Mouse (Mus musculus) midbrain, embryonic 10.5 days (tissue): ENCODE results near the gene Tnrc18. TPM values are rescaled to one million over a fixed set of nuclear protein-coding genes. Genes with fewer than 3 reads are reported as not detected.

ENCODE experiments used
- DNase-seq: peaks from one replicate; pipeline ENCODE4 v3.0.0-alpha.2; 2017; ENCODE audit warnings: low spot score
- H3K27ac ChIP-seq: fragments of 300-500 bp; sonication (generic); replicated peaks from 2 replicates; pipeline ENCODE4 v1.5.1; 2016; ENCODE audit warnings: mild to moderate bottlenecking
- H3K27me3 ChIP-seq: fragments of 300-500 bp; sonication (generic); 2 replicates; pipeline ENCODE4 v1.6.1; 2016; ENCODE audit warnings: low read depth, mild to moderate bottlenecking; ENCODE audit not compliant: poor library complexity, severe bottlenecking
- H3K36me3 ChIP-seq: fragments of 300-500 bp; sonication (generic); 2 replicates; pipeline ENCODE4 v1.6.1; 2016; ENCODE audit warnings: mild to moderate bottlenecking, moderate library complexity
- H3K4me1 ChIP-seq: fragments of 300-500 bp; sonication (generic); 2 replicates; pipeline ENCODE4 v1.6.1; 2016
- H3K4me3 ChIP-seq: fragments of 300-500 bp; sonication (generic); 2 replicates; pipeline ENCODE4 v1.5.1; 2016; ENCODE audit warnings: mild to moderate bottlenecking, moderate library complexity
- H3K9me3 ChIP-seq: fragments of 300-500 bp; sonication (generic); replicated peaks from 2 replicates; pipeline ENCODE4 v1.6.1; 2016; ENCODE audit warnings: mild to moderate bottlenecking
- WGBS: fragments of 180-500 bp; shearing (Covaris S2); methylation state at CpG from one replicate; pipeline ENCODE4 v1.1.7; 2016; 5-methylcytosine and 5-hydroxymethylcytosine counted together
- polyA plus RNA-seq: library from polyadenylated mRNA; unstranded; fragments of >200 nt; fragmentation: Nextera tagmentation; extraction: Ambion mirVana; gene quantifications from 2 replicates; pipeline ENCODE4 v1.2.1, GENCODE M21; 2016

Tnrc18 gene
- polyA plus RNA-seq, 1 experiment from 2014 or later: 18.7 TPM

- Histone ChIP-seq H3K27me3 (no peaks in the 10 kb centered on the region), H3K4me1 (peaks cover 16% of the 10 kb centered on the region), H3K9me3 (no peaks in the 10 kb centered on the region), H3K36me3 (peaks cover 49% of the 10 kb centered on the region), H3K4me3 (no peak overlapping the region), H3K27ac (no peak overlapping the region)
- no peak for DNase-seq
- 72% methylated on average over 25 of the region's 25 CpGs for WGBS
Measured at GRCm38 (mm10) chr5:142718486-142718885, 99.0 kb downstream of the Tnrc18 start.

GRCm38 (mm10) chr5:142718037-142718436 lies 99.4 kb downstream of the Tnrc18 start:
- Histone ChIP-seq H3K4me3 (no peak overlapping the region), H3K27ac (no peak overlapping the region), H3K36me3 (peaks cover 50% of the 10 kb centered on the region), H3K27me3 (no peaks in the 10 kb centered on the region), H3K9me3 (no peaks in the 10 kb centered on the region), H3K4me1 (peaks cover 11% of the 10 kb centered on the region)
- peak; percentile 80 for DNase-seq
- 26% methylated on average over 4 of the region's 4 CpGs for WGBS

GRCm38 (mm10) chr5:142716056-142716455 lies 101.4 kb downstream of the Tnrc18 start:
- Histone ChIP-seq H3K27ac (no peak overlapping the region), H3K27me3 (no peaks in the 10 kb centered on the region), H3K4me3 (no peak overlapping the region), H3K36me3 (peaks cover 51% of the 10 kb centered on the region), H3K9me3 (peaks cover 10% of the 10 kb centered on the region), H3K4me1 (peaks cover 5% of the 10 kb centered on the region)
- WGBS: 88% methylated on average over 6 of the region's 6 CpGs
- DNase-seq: no peak

- Histone ChIP-seq H3K36me3 (peaks cover 53% of the 10 kb centered on the region), H3K27ac (no peak overlapping the region), H3K9me3 (peaks cover 10% of the 10 kb centered on the region), H3K27me3 (no peaks in the 10 kb centered on the region), H3K4me3 (no peak overlapping the region), H3K4me1 (peaks cover 5% of the 10 kb centered on the region)
- WGBS: 89% methylated on average over 9 of the region's 9 CpGs
- no peak for DNase-seq
Measured at GRCm38 (mm10) chr5:142715059-142715458, 102.4 kb downstream of the Tnrc18 start.

GRCm38 (mm10) chr5:142713966-142714365 lies 103.5 kb downstream of the Tnrc18 start:
- H3K4me3 ChIP-seq: no peak overlapping the region
- WGBS: 92% methylated on average over 10 of the region's 10 CpGs
- peaks cover 10% of the 10 kb centered on the region for H3K9me3 ChIP-seq
- no peaks in the 10 kb centered on the region for H3K27me3 ChIP-seq
- H3K4me1 ChIP-seq: peaks cover 5% of the 10 kb centered on the region
- H3K27ac ChIP-seq: no peak overlapping the region
- DNase-seq: no peak
- H3K36me3 ChIP-seq: peaks cover 55% of the 10 kb centered on the region

GRCm38 (mm10) chr5:142712373-142712772 lies 105.1 kb downstream of the Tnrc18 start:
- no peak for DNase-seq
- no peak overlapping the region for H3K27ac ChIP-seq
- 86% methylated on average over 5 of the region's 5 CpGs for WGBS

GRCm38 (mm10) chr5:142709436-142709835 lies 108.0 kb downstream of the Tnrc18 start:
- Histone ChIP-seq H3K4me3 (no peak overlapping the region), H3K27me3 (no peaks in the 10 kb centered on the region), H3K27ac (no peak overlapping the region), H3K4me1 (no peaks in the 10 kb centered on the region), H3K9me3 (peaks cover 10% of the 10 kb centered on the region), H3K36me3 (peaks cover 76% of the 10 kb centered on the region)
- WGBS: 87% methylated on average over 7 of the region's 7 CpGs
- no peak for DNase-seq

More at GRCm38 (mm10) chr5:142712373-142712772, 105.1 kb downstream of the Tnrc18 start:
- no peaks in the 10 kb centered on the region for H3K4me1 ChIP-seq
- H3K36me3 ChIP-seq: peaks cover 62% of the 10 kb centered on the region
- H3K9me3 ChIP-seq: peaks cover 10% of the 10 kb centered on the region
- no peaks in the 10 kb centered on the region for H3K27me3 ChIP-seq
- H3K4me3 ChIP-seq: no peak overlapping the region

GRCm38 (mm10) chr5:142707709-142708108 lies 109.8 kb downstream of the Tnrc18 start:
- Histone ChIP-seq H3K4me1 (peaks cover 11% of the 10 kb centered on the region), H3K27ac (no peak overlapping the region), H3K4me3 (no peak overlapping the region), H3K36me3 (peaks cover 63% of the 10 kb centered on the region), H3K27me3 (peaks cover 16% of the 10 kb centered on the region), H3K9me3 (peaks cover 10% of the 10 kb centered on the region)
- WGBS: 89% methylated on average over 5 of the region's 5 CpGs
- no peak for DNase-seq

GRCm38 (mm10) chr5:142703569-142703968 lies 113.9 kb downstream of the Tnrc18 start:
- H3K27ac ChIP-seq: no peak overlapping the region
- H3K36me3 ChIP-seq: peaks cover 28% of the 10 kb centered on the region
- WGBS: 89% methylated on average over 10 of the region's 10 CpGs
- no peak for DNase-seq
- no peak overlapping the region for H3K4me3 ChIP-seq
- H3K27me3 ChIP-seq: peaks cover 45% of the 10 kb centered on the region
- peaks cover 28% of the 10 kb centered on the region for H3K4me1 ChIP-seq
- H3K9me3 ChIP-seq: no peaks in the 10 kb centered on the region

GRCm38 (mm10) chr5:142702511-142703138 lies 114.8 kb downstream of the Tnrc18 start:
- Histone ChIP-seq H3K9me3 (no peaks in the 10 kb centered on the region), H3K4me3 (peak overlapping the region; percentile 74), H3K4me1 (peaks cover 28% of the 10 kb centered on the region), H3K27me3 (peaks cover 45% of the 10 kb centered on the region), H3K27ac (peak overlapping the region; percentile 86), H3K36me3 (peaks cover 19% of the 10 kb centered on the region)
- no peak for DNase-seq
- 28% methylated on average over 18 of the region's 18 CpGs for WGBS

- DNase-seq: peak; percentile 88
- peak overlapping the region; percentile 74 for H3K4me3 ChIP-seq
- H3K36me3 ChIP-seq: peaks cover 17% of the 10 kb centered on the region
- no peaks in the 10 kb centered on the region for H3K9me3 ChIP-seq
- H3K4me1 ChIP-seq: peaks cover 28% of the 10 kb centered on the region
- peaks cover 45% of the 10 kb centered on the region for H3K27me3 ChIP-seq
- peak overlapping the region; percentile 86 for H3K27ac ChIP-seq
- under 1% methylated on average over 70 of the region's 72 CpGs for WGBS
Measured at GRCm38 (mm10) chr5:142701651-142702510, 115.6 kb downstream of the Tnrc18 start.

GRCm38 (mm10) chr5:142700842-142701589 lies 116.4 kb downstream of the Tnrc18 start:
- Histone ChIP-seq H3K27me3 (peaks cover 45% of the 10 kb centered on the region), H3K36me3 (peaks cover 13% of the 10 kb centered on the region), H3K9me3 (no peaks in the 10 kb centered on the region), H3K4me3 (peak overlapping the region; percentile 74), H3K4me1 (peaks cover 28% of the 10 kb centered on the region), H3K27ac (no peak overlapping the region)
- WGBS: 9% methylated on average over 15 of the region's 15 CpGs
- no peak for DNase-seq
